Mouse (Mus musculus) frontal cortex, postnatal 10 days (tissue): Measurements from ENCODE around the gene Nrxn2.
A peak's percentile ranks its signal among the peaks of the same experiment; 100 is the strongest.

Source experiments
- DNase-seq, 2 experiments: peaks; one replicate each; pipeline ENCODE4 v3.0.0; 2022; ENCODE audit warnings: low spot score in 2 of 2, mixed read lengths in 1 of 2

The Nrxn2 gene

DNA sequence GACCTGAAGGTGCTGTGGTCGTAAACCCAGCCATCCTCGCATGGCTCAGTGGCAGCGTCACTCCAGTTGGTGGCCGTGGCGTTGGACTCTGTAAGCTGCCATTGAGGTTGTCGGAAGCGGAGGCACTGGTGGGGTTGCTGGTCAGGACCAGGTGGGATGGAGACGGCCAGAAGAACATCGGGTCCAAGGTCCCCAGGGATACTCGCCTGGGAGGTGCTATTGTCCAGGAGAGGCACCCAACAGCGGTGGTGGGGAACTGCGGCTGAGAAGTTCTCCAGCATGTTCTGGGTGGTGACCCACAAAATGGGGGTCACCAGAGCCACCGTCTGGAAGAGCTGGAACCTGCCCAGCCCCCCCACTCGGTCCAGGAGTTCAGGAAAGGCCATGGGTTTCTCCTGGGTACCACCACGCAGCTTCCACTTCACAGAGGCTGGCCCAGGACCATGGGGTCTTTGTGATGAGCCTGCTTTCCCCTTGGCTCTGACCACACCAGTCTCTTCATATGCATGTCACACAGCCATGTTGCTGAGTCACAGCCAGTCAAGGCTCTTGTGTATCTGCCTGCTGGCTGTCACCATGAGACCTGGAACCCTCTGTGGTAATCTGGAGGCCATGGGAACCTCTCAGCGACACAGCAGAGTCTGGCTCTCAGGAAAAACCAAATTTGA is 124.0 kb downstream of the Nrxn2 start, which contains the start of gene Slc22a12:
Slc22a12 (minus strand) TSS at position 666 of the 668 bp plus-strand sequence.
- peak in 1 of 2 experiments; percentile 7 for DNase-seq

DNA sequence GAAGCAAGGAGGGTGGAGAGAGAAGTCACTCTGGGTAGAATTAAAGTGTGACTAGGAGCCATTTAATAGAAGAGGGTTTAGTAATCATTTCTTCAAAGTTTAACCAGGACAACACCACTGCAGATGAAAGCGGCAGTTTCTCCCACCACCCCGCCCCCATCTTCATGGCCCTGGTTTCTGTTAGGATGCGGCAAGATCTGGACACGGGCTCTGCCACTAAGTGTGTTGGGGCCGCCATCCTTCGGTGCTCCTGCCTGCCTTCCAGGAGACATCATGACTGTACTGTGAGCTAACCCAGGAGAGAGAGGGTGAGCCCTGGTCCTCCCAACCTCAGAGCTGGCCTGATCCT is 124.5 kb downstream of the Nrxn2 start:
- no peak for DNase-seq

DNA sequence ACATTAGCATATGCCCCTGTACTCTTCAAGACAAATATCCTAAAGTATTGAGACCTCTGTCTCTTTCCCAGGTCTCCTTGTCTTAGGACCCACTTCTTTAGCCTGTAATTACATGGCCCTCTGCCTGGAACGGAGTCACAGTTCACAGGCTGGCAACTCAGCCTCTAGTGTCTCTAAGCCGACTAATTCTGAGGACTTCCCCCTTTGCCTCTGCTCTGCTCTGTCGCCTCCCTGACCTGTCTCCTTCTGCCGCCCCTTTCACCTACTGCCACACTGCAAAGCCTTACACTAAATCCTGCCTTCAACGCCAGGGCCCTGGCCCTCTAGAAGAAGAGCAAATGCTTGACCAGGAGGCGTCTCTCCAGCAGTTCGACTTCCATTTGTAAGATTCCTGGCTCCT is 125.0 kb downstream of the Nrxn2 start:
- DNase-seq = no peak

DNA sequence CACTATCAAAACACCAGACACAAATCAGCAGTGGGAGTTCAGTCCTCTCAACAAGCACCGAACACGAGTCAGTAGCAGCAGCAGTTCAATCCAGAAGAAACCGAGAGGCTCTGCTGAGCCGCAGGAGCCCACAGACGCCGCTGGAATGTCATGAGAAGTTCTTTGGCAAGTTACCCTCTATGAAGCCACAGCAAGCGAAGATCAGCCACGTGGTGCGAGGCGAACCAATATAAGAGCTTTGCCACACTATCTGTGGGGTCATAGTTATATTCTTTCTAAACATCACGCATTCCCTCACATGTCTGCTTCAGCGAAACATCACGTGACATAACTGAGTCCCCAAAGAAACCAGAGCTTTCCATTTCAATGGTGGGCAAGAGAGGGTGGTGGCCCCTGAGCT is 126.2 kb downstream of the Nrxn2 start:
- DNase-seq = no peak

DNA sequence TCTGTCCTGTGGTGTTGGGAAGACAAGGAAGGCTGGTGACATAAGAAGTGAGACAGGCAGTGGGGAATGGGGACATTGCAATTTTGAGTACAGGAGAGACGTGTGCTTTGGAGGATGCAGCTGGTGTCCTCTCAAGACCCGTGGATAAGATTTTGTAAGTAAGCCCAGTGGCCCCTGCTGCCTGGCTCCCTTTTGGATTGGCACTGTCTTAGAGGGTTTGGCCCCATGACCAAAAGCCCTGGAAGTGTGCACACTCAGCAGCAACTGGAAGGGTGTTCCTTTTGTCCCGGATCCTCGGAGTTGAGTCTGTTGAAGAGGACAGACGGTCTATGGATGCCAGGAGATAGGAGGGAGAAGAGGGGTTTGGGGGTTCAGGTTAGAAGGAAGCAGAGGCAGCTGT is 127.0 kb downstream of the Nrxn2 start:
- no peak for DNase-seq

DNA sequence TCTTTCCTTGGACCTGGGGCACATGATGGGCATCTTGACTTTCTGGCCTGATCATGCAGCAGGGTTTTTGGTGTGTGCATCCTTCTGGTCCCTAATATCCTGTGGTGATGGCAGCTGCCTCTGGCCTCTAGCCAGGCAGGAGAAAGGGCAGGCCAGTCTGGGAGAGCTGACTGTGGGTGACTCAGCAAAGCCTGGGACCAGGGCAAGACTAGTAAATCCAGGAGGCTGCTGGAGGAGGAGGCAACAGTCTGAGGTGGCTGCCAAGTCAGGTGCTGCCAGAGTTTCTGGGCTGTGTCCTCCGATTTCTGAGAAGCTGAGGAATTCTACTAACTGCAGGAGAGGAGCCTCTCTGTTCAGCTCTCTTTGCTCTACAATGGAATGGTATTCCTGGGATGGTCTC is 127.6 kb downstream of the Nrxn2 start:
- no peak for DNase-seq

DNA sequence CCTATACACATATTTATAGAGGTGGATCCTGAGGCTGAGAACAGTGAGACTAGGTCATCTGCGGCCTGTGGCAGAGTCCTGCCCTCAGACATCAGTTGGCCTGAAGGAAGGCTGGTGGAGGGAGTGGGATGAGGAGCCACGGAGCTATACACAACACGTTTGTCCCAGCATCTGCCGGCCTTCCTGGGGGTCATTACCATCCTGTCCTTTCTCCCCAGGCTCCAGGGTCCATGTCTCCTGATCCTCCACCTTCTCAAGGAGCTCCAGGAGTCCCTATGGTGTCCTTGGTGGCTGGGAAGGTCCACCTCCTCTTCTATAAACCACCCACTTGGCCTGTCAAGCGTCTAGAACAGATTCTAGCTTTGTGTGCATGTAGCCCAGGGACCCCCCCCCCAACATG is 129.3 kb downstream of the Nrxn2 start:
- DNase-seq = no peak

DNA sequence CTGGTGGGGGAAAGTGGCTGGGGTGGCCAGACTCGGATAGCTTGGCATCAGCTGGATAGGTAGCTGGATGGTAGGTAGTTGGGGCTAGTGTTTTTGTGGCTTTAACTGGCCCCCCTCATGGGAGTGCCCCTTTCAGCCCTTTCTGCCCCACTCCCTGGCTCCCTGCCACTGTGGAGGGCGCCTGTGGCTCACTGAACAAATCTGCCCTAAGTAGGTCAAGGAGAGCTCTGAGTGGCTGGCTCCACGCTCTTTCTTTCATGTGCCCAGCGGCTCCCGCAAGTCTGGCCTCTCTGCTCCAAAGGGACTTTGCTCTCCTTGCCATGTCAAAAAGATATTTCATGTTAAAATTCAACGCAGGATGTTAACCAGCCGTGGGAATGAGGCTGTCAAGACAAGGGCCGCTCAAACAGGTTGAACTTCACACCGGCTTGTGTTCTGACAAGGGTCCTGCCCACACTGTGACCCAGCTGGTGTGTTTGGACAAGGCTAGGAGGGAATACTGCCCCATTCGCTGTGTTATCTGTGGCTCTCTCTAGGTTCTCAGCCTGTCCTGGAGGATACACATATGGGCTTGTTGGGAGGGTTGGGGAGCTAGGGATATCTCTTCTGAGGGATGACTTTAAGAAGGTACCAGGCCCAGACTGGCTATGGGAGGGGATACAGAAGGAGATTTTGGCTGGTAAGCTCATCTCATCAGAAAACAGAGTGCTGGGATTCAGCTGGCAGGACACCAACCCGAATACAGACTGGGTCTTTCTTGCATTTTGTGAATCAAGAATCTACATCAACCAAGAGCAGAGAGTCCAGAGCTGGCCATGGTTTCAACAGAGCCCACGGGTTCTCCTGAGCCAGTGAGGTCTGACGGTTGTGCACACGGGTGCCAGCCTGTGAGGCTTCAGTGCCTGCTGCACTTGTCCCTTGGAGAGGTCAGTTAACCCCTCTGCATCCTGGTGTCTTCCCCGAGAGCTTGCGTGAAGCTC is 130.2 kb downstream of the Nrxn2 start:
- DNase-seq = peak in 1 of 2 experiments; percentile 56

DNA sequence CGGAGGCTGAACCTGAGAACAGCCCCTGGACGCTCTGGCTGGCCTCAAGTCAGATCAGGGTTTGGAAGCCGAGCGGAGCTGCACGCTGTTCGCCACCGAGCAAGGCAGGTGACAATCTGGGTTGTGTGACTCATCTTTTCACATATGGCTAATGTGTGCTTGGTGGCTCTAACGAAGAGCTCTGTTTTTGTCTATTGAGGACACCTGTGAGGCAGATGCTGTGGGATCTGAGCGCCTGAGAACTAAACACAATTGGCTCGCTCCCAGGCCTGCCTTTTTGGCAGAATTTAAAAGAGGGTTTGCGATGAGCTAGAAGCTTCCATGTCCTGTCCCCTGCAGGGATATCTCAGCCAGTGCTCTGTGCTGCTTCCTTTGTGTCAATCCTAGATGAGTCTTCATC is 131.0 kb downstream of the Nrxn2 start:
- DNase-seq = no peak

DNA sequence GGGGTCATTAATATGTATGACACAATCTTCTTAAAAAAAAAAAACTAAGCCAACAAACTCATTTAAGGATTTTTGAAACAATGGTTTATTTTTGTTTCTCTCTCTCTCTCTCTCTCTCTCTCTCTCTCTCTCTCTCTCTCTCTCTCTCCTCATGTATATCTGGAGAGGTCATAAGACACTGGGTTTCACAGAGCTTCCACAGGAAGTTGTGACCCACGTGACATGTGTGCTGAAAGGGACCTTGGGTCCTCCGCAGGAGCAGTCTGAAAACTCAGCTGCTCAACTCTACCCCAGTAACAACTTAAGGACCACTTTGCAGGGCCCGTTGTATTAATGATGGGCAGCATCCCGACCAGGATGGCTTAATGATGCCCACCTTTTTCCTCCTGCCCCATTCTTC is 132.7 kb downstream of the Nrxn2 start:
- no peak for DNase-seq

DNA sequence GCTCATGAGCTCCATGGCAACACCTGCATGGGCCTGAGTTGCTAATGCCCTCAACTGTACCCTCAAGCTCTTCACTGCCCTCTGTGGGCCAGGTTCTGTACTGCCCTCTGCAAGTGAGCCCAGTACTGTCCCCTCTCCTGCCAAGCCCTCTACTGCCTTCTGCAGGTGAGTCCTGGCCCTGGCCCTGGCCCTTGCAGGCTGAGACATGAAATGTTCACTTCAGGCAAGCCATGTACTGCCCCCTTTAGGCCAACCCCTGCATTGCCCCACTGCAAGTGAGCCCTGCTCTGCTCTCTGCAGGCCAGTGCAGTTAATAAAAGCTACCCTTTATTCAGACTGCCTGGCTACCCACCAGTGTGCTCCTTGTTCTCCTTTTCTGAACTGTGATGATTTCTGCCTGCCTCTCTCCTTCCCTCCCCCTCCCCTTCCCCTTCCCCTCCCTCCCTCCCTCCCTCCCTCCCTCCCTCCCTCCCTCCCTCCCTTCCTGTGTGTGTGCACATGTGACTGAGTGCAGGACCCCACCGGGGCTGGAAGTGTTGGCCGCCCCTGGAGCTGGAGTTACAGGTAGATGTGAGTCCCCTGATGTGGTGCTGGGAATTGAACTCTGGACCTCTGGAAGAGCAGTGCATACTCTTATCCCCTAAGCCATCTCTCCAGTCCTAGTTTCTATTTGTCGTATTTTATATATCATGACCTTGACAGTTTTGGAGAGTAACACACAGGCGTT is 133.9 kb downstream of the Nrxn2 start:
- DNase-seq = peak; percentile 68 to 71

DNA sequence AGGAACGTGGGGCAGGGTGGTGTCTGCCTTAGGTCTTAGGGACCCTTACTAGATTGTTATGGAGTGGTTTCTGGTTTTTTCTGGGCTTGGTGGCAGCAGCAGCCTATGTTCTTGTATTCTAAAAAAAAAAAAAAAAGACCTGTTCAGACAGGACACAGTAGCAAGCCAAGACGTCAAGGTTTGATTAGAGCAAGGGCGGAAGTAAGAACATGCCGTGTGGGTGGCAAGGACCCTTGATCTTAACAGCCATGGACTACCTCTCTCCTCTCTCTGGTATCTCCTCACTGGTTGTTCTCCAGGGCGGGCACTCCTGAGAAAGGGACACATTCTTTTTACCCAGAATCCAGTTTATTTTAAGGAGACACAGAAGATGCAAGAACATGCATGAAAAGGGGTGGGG is 134.6 kb downstream of the Nrxn2 start:
- no peak for DNase-seq

DNA sequence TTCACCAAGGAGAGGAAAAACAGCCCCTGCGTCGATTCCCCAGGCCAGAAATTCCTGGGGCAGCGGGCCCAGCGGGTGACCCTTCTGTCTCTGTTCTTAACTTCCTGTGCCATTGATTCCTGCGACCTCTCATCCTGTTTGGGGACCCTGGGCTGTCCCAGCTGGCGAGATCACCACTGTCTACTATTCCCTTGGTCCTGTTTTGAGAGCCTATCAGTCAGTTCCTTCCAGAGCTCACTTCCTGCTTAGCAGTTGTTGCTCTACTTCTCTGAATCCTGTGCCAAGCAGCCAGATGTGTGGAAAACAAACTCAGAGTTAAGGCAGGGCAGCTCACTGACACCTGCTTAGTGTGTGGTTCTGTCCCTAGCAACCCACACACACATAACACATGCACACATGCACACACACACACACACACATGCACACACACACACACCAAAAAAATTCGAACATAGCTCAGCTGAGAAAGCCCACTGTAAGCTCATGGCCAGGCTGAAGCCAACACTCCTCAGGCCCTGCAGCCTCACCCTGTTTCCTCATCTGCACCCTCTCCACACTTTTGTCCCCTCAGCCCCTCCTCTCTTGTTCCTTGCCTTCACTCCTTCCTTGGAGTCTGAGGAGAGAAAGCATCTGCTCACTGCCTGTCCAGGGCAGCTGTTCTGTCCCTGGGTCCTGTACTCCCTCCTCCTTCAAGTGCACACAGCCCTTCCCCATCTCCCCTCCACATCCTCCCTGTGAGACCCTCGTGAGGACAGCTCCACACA is 135.5 kb downstream of the Nrxn2 start:
- no peak for DNase-seq

DNA sequence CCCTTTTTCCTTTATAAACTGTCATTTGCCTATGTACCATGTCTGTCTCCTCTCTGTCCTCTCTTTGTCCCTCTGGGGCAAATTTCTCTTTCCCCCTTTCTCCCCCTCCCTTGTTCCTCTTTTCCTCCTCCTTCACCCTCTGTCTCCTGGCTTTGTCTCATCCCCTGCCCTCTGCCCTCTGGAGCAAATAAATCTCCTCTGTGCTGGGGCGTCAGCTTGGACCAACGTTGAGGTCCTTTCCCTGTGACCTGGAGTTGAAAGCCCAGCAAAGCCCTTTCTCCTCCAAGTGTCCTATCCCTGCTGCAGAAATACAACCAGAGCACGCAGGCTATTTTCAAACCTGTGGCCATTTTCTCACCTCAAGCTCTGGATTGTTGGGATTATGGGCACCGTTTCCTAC is 141.0 kb downstream of the Nrxn2 start:
- no peak for DNase-seq

DNA sequence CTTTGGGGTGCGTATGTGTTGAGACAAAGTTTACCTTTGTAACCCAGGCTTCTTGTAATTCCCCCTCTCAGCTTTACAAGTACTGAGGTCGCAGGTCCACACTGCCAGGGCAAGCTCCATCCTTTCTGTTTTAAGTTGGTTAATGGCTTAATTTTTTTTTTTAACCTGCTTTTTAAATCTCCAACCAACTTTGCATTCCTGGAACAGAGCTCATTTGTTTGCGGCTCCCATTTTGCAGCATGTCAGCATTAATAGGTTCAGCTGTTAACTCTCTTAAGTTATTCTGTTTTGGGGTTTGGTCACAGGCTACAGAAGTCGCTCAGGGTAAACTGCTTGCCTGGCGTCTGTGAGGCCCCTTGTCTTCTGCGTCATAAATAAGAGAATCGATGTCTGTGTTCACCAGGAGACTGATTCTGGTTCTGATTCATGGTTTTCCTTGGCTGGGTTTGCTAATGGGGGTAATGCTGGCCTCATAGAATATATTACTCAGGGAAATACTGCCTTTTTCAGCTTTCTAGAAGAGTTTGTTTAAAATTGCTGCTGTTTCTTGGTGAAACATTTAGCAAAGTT is 141.8 kb downstream of the Nrxn2 start:
- no peak for DNase-seq

DNA sequence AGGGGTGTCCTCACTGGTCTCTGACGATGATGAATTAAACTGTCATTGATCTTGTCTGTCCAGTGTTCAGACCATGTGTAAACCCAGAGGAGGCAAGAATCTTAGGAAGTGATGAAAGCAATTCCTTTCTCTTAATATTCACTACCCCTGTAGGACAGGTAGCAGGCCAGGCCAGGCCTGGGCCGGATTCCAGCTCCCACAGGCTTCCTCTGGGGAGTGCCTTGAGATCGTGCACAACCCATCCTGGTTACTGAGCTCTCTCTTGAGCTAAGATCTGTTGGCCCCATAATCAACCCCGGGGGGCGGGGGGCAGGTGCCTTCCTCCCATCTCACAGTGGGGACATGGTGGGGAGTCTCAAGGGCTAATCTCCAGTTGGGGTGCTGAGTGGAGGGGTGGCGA is 146.6 kb downstream of the Nrxn2 start:
- no peak for DNase-seq

DNA sequence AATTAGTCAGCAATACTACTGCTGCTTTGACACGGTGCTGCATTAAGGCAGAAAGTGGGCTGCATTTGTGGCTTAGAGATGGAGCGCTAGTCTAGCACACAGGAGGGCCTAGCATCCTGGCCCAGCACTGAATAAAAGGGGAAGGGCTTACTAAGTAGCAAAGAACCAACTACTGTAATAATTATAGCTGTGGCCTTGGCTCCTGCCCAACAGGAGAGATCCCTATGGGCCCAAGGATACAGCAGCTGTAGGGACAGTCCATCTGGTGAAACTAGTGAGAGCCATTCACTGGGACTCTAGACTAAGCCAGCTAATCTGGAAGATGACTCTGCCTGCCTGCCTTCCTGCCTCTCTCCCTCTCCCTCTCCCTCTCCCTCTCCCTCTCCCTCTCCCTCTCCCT is 147.9 kb downstream of the Nrxn2 start:
- no peak for DNase-seq

DNA sequence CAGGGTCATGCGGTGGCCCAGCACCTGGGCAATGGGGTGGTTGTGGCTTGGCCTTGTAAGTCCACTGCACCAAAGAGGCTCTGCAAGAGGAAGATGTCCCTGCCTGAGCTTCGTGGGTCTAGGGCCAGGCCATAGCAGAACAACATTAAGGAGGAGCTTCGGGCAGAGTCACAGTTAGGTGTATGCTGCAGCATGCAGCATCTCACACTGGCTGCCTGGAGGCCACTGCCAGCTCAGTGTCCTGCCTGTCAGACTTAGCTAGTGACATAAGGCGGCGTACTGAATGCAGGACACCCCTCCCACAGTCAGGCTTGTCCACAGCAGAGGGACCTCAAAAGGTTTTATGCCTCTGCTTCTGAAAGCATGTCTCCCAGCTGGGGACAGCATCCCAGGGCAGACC is 150.5 kb downstream of the Nrxn2 start:
- DNase-seq = no peak

DNA sequence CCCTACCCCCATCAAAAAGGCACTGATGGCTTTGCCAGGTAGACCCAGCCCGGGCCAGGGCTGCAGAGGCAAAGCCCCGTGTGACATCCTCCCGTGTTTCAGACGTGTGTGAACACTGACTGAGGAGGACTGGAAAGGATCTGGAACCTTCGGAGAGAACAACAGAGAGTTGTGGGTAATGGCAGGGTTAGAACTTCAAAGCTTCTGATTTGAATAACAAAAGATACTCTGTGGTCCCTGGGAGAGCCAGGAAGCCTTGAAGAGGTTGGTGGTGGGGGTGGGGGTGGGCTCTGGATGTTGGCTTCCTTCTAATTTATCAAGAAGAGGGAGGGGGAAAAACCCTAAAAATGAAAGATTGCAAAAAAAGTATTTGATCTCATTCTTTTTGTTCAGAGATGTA is 151.0 kb downstream of the Nrxn2 start:
- no peak for DNase-seq

DNA sequence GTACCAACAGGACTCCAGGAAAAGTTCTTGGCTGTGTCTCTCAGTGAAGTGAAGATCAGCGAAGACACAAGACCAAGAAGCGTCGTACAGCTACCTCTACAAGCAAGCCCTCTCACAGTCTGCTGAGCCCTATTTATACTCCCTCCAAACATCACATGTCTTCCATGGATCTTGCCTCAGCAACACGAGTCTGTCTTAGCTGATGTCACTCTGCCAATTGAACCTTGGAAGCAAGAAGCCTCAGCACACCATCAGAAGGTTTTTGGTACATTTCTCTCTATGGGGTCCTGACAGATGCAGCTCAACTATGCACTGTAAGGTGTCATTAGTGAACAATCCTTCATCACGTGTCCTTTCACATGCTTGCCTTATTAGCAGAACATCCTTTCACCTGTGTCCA is 152.9 kb downstream of the Nrxn2 start:
- DNase-seq = no peak

DNA sequence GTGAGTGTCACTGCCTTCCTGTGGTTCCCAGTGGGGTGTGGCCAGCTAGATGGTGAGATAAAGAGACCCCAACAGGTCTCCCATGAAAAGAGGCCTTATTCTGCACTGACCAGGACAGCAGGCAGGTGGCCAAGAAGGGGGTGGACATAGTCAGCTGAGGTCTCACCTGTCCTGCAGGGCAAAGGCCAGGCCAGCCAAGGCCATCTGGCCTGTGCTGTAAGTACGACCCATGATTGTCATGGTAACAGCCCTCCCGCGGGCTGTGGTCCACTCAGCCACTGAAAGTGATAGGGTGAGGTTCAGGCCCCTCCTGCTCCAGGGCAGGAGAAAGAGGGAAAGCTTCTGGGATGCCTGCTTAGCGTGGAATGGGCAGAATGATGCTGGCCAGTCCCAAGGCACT is 153.5 kb downstream of the Nrxn2 start:
- DNase-seq = no peak
